Mouse (Mus musculus): ENCODE results near the gene Vipr2.

Vipr2 gene

GRCm38 (mm10) chr12:116077074-116077854 lies at the start of gene Vipr2:
TSS of gene Vipr2 (plus strand) at chr12:116077726.
- DNase-seq (ENCODE audit: low spot score), result no peak

DNA sequence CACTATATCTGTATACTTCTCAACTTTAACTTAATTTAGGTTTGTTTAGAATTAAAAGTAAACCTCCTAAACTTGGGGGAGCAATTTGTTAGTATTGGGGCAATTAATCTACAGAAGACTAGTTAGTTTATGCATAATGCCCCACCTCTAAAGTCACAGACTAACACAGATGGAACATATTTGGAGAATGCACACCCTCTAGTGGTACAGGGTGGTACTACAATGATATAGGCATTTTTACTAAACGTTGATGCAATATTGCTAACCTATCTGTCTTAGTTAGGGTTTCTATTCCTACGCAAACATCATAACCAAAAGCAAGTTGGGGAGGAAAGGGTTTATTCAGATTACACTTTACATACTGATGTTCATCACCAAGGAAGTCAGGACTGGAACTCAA lies 49.4 kb upstream of the Vipr2 start:
- no peak for DNase-seq (ENCODE audit: low spot score)

GRCm38 (mm10) chr12:116035346-116035745 lies 42.2 kb upstream of the Vipr2 start:
- DNase-seq (ENCODE audit: low spot score), result no peak

- DNase-seq (ENCODE audit: low spot score), result no peak
Observed at GRCm38 (mm10) chr12:116044785-116045184, 32.7 kb upstream of the Vipr2 start.

GRCm38 (mm10) chr12:116047440-116048377 lies 29.8 kb upstream of the Vipr2 start, which contains the start of gene Zfp386:
TSS of gene Zfp386 (plus strand) at chr12:116047724.
- DNase-seq (ENCODE audit: low spot score), result peak; percentile 100

DNA sequence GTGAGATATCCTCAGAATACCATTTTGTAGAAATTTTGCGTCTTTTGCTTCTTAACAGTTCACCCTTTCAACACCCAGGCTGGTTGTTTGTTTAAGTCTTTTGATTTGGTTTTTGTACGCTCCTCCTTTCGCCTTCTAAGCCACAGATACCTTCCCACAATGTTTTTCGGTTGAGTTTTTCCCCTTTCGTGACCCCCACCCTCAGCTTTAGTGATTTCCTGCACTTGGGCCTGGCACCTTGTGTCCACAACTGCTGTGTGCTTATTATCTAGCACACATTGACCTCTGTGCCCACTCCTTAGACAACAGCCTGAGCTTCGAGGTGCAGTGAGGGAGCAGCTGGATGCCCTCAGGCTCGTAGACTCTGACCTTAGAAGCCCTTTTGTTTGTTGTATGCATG lies 28.8 kb upstream of the Vipr2 start:
- no peak for DNase-seq (ENCODE audit: low spot score)

DNA sequence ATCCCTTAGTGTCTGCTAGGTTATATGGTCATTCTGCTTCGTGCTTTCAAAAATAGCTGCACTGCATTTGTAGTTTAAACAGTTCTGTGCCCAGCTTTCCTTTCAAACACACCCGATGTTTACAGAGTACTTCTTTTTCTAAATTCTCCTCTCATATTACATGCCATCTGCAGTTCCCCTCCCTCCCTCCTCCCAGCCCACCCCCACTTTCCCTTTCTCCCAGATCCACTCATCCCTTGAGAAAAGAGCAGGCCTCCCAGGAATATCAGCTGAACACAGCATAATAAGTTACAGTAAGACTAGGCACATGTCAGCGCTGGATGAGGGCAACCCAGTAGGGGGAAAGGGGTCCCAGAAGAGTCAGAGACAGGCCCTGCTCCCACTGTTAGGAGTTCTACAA lies 28.3 kb upstream of the Vipr2 start:
- DNase-seq (ENCODE audit: low spot score), result no peak

DNA sequence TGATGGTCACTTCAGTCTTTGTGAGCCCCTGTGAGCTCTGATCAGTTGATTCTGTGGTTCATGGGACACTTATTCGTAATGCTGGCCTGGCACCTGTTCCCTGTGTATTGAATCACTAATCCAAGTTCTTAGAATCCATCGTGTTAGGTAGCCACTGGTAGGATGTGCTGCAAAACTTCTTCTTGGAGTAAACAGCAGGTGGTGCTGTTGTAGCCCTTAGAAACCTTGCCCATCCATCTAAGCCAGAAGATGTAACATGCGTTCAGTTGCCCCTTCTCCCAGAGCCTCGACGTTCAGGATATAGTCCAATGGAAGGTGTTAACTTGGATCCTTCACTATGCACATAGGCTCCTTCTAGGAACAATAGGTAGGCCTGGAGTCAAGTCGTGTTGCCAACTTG lies 27.8 kb upstream of the Vipr2 start:
- DNase-seq (ENCODE audit: low spot score), result no peak

DNA sequence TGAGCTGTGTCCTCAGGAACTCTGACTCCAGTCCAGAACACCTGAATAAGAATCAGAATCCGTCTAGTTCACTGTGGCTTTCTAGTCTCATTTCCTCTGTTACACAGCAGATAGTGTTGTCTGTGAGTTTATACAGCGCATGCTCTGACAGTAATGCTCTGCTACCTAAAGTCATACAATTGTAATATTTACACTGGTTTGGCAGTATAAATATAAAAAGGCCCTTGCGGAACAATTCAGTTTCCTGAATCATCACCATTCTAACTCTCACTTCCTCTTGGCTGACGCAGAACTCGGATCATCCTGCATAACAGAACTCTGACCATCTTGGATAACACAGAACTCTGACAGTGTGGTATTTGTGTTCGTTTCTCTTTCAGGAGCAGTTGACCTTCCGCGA lies 23.2 kb upstream of the Vipr2 start:
- no peak for DNase-seq (ENCODE audit: low spot score)

GRCm38 (mm10) chr12:116056112-116056511 lies 21.4 kb upstream of the Vipr2 start:
- no peak for DNase-seq (ENCODE audit: low spot score)

GRCm38 (mm10) chr12:116061561-116062193 lies 15.8 kb upstream of the Vipr2 start:
- DNase-seq (ENCODE audit: low spot score), result no peak

- DNase-seq (ENCODE audit: low spot score), result no peak
Observed at GRCm38 (mm10) chr12:116062194-116062583, 15.3 kb upstream of the Vipr2 start.

GRCm38 (mm10) chr12:116063020-116063419 lies 14.5 kb upstream of the Vipr2 start:
- no peak for DNase-seq (ENCODE audit: low spot score)

GRCm38 (mm10) chr12:116071023-116071422 lies 6.5 kb upstream of the Vipr2 start:
- no peak for DNase-seq (ENCODE audit: low spot score)

GRCm38 (mm10) chr12:116077855-116078366 lies 385 bp downstream of the Vipr2 start:
- DNase-seq (ENCODE audit: low spot score), result no peak

DNA sequence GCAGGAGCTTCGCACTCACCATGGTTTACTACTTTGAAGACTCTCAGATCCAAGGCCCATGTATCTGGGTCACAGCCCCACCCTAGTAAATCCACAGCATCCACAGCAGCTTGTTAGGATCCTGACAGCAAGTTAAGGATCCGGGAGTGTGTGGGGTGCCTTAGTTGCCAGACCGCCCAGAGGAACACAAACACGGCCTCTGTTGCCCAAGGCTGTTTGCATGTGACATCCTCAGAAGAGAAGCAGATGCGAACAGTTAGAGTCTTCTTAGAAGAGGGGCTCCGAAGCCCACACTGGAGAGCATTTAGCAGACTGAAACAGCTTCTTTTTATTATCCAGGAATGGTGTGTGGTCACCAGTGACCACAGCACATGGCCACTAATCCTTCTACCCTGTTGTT lies 5.6 kb downstream of the Vipr2 start:
- no peak for DNase-seq (ENCODE audit: low spot score)

DNA sequence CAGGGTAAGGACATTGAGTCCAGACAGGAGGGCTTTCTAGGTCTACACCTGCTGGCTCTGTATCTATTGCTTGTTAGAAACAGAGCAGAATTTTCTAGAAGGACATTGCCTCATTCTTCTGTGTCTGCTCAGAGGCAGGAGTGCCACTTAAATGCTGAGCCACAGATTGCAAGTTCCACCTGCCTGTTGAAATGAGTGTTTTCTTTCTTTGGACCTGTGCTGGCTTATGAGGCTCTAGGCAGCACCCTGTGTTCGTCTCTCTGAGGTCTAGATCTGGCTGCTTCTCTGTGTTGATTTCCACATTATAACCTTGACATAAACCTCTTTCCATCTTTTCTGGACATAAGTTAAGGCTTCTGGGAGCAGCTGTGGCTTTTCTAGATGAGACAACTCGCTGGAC lies 6.8 kb downstream of the Vipr2 start:
- DNase-seq (ENCODE audit: low spot score), result no peak

DNA sequence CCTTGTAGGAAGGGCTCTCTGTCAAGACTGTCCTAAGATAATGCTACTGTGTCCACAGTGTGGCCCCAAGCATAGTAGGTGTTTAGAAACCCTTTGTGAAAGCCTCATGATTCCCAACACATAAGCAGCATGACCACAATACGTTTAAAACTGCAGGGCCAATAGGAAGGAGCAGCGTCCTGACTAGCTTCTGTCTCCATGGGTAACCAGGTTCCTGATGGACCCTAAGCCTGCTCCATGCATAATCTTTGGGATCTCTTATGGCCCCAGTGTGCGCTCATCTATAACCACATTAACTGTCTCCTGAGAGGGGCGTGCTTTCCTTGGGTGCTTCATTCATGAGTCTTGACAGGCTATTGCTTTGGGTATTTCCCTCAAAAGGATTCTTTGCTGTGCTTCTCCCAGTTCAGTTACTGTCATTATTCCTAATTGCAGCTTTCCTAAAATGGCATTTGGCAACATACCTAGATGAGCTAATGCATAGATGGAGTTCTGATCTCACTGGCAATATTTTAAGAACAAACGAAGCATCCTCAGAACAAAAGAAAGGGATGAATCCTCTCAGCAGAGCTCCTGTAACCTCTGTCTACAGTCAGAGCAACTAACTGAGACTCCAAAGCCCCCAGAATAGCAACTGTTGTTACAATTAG lies 9.6 kb downstream of the Vipr2 start:
- DNase-seq (ENCODE audit: low spot score), result no peak

DNA sequence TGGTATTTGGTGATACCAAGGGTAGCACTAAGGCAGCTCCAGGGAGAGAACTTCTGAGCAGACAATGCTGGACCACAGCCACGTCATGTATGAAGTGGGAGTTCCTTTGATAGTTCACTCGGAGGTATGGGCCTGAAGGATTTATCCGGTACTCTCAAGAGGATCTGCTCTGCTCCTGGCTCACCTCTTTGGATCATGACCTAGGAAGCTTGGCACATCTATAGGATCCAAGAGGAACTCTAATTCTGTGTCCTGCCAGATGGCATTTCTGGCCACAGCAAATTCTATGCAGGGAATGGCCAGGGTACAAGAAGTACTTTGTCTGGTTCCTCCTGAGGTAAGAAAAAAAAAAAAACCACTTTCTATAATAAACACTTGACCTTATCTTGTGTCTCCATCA lies 12.3 kb downstream of the Vipr2 start:
- DNase-seq (ENCODE audit: low spot score), result no peak

DNA sequence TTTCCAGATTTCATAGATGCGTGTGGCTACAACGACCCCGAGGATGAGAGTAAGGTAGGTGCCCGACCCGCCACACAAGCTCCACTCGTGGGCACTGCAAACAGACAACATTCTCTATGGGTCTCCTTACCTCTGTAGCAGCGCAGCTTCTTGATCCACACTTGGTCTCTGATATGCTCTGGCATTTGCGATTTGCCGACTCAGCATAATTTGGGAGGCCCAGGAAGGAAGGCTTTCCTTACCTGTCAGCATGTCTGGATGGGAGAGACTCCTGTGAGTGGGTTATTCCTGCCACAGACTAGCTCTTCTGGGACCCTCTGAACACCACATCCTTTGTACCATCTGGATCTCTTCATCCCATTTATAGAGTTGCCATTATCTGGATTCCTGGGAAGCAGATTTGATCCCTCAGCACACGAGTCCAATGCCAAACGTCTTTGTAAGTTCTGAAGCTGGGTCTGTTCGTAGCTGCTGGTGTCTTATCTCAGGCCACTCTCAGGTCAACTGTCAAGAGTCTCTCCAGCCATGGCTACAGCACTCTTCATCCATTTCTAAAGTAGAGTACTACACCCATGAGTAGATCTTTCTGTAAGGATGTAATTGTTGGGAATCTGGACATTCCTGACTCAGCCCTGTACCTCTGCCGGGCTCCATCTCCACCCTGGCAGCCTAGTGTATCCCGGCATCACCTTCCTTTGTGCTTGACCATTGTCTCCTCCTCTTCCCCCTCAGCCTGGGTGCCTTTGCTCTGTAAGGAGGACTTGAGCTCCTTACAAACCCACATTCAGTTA lies 17.4 kb downstream of the Vipr2 start:
- no peak for DNase-seq (ENCODE audit: low spot score)

- DNase-seq (ENCODE audit: low spot score), result no peak
Observed at GRCm38 (mm10) chr12:116096361-116096904, 18.9 kb downstream of the Vipr2 start.

Data from layer of hippocampus, adult 9-10 months (tissue).